Mouse (Mus musculus) cortical plate, adult 2 months (tissue): ENCODE results near the gene Syce2.

Experiments
- CTCF ChIP-seq: fragments of 200-500 bp; IDR thresholded peaks from 2 replicates; pipeline ENCODE4 v1.5.1; 2011; ENCODE audit warnings: mild to moderate bottlenecking, control low read depth, low read length; ENCODE audit not compliant: insufficient read depth; ENCODE audit errors: extremely low read depth
- POLR2A ChIP-seq: fragments of 200-500 bp; IDR thresholded peaks from 2 replicates; pipeline ENCODE4 v1.6.1; 2011; ENCODE audit warnings: mild to moderate bottlenecking, low read length, control low read depth; ENCODE audit not compliant: insufficient read depth; ENCODE audit errors: extremely low read depth

DNA sequence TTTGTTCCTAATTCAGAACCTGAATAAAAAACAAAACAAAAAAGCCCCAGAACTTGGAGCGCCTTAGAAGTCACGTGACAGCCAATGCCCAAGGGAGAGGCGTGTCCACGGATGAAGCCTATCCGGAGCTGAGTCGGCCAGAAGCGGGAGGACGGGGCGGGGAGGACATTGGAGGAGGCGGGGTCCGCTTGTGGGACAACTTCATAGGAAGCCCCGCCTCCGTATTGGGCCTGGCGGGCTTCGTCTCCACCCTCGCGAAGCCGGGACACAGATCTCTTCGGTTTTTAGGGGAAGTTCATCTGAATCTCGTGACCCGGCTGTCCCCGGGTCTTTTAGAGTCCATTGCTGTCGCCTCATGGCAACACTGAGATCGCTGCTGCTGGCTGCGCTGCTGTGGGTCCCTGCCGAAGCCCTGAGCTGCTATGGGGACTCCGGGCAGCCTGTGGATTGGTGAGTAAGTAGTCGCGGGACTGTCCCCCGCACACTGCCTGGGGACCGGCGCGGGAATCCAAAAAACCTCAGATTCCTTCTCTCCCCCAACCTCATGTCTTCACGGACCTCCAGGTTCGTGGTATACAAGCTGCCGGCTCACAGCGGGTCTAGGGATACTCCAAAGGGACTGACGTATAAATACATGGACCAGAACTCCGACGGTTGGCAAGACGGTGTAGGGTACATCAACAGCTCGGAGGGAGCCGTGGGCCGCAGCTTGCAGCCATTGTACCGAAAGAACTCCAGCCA lies 36.7 kb downstream of the Syce2 start, which contains the start of gene Dnase2a:
- TF ChIP-seq CTCF, result no peak
- TF ChIP-seq POLR2A, result no peak
